Mouse (Mus musculus) kidney, adult 2 months (tissue): ENCODE measurements at regions not wholly inside any gene's neighbourhood (a gene's known extent, or its start where the extent isn't known, plus 50 kb on each side); places are given as distances from the start of the nearest gene placed in this dataset.

Source experiments
- DNase-seq: peaks from one replicate; pipeline ENCODE4 v3.0.0; 2021
- H3K27ac ChIP-seq: fragments of 200-500 bp; 2 replicates; pipeline ENCODE4 v1.5.1; 2012; ENCODE audit warnings: low read depth, low read length, control low read depth, inconsistent platforms; ENCODE audit not compliant: insufficient read depth
- H3K27me3 ChIP-seq: fragments of 200-500 bp; replicated peaks from 2 replicates; pipeline ENCODE4 v1.6.1; 2012; ENCODE audit warnings: mild to moderate bottlenecking, moderate library complexity, low read length, inconsistent platforms; ENCODE audit not compliant: control insufficient read depth, insufficient read depth
- H3K36me3 ChIP-seq: fragments of 200-500 bp; 2 replicates; pipeline ENCODE4 v1.6.1; 2012; ENCODE audit warnings: mild to moderate bottlenecking, moderate library complexity, low read length, inconsistent platforms; ENCODE audit not compliant: control insufficient read depth, insufficient read depth
- H3K4me1 ChIP-seq: fragments of 200-500 bp; 2 replicates; pipeline ENCODE4 v1.6.1; 2011; ENCODE audit warnings: low read length; ENCODE audit not compliant: control insufficient read depth, insufficient read depth
- H3K4me3 ChIP-seq: fragments of 200-500 bp; 2 replicates; pipeline ENCODE4 v1.5.1; 2011; ENCODE audit warnings: mild to moderate bottlenecking, low read depth, low read length, control low read depth; ENCODE audit not compliant: insufficient read depth
- CTCF ChIP-seq: fragments of 200-500 bp; conservative IDR thresholded peaks from 2 replicates; pipeline ENCODE4 v1.5.1; 2011; ENCODE audit warnings: low read depth, mild to moderate bottlenecking, control low read depth, low read length, moderate library complexity, mixed read lengths; ENCODE audit not compliant: insufficient read depth, insufficient read length
- POLR2A ChIP-seq: fragments of 200-500 bp; IDR thresholded peaks from one replicate; pipeline ENCODE4 v1.6.1; 2011; ENCODE audit warnings: low read depth, low read length, control low read depth
- WGBS: fragments of 180-500 bp; shearing (Covaris S2); methylation state at CpG from one replicate; pipeline ENCODE4 v1.1.7; 2018; 5-methylcytosine and 5-hydroxymethylcytosine counted together

DNA sequence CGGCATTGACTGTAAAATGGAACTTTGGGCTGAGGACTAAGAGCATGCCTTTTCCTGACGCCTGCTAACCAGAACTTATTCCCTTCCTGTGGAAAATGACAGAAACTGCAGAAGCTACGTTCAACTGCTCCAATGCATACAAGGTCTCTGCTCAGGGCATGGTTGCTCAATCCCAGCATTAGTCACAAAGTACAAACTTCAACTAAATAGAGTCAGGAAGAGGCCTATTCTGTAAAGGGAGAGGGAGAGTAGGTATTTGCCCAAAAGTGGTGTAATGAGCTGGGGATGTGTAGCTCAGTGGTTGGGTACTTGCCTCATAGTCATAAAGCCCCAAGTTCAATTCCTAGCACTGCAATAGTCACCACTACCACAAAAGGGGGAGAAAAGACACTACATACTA is 221.7 kb downstream of the Rybp start:
- no peak overlapping the region for H3K4me3 ChIP-seq
- H3K36me3 ChIP-seq = no peaks in the 10 kb centered on the region
- TF ChIP-seq CTCF (no peak), POLR2A (no peak)
- no peaks in the 10 kb centered on the region for H3K27me3 ChIP-seq
- WGBS = 89% methylated on average over 3 of the region's 3 CpGs
- DNase-seq = no peak
- H3K27ac ChIP-seq = no peak overlapping the region
- no peaks in the 10 kb centered on the region for H3K4me1 ChIP-seq

DNA sequence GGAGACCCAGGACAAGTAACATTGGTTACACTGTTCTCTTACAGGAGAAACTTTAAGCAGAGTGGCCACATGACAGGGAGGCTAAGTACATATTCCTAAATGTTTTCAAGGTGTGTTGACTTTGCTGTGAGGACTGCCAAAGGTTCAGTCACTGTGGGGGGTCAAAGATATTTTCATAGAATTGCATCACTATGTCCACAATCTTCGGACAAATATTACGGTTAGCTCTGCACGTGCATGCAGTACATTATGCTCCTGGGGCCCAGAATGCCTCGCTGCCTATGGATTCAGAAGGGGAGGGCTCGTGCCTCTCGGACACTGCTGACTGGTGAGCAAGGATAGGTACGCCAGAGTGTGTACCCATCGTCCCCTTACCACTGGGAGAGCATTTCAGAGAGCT is 224.3 kb downstream of the Rybp start:
- Histone ChIP-seq H3K4me1 (no peaks in the 10 kb centered on the region), H3K4me3 (no peak overlapping the region), H3K27me3 (no peaks in the 10 kb centered on the region), H3K27ac (no peak overlapping the region), H3K36me3 (no peaks in the 10 kb centered on the region)
- DNase-seq = no peak
- WGBS = 97% methylated on average over 8 of the region's 8 CpGs
- TF ChIP-seq CTCF = no peak
- no peak for TF ChIP-seq POLR2A

DNA sequence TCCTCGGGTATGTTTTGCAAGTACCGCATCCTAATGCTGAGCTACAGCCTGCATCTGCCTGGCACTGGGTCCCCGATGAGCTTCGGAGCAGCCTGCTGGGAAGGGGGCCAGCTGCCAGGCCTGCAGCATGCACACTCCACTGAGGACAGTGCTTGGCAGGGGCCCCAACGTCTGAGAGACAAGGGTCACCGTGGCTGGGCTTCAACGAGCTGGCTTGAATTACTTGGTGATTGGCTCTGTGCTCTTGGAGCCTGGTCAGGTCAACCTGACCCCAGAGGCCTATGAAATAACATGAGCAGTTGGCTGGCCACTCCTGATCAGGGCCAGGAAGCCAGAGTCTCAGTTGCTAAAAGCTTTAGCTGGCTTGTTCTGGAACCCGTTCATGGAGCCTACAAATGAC is 227.5 kb downstream of the Rybp start:
- no peak overlapping the region for H3K27ac ChIP-seq
- no peaks in the 10 kb centered on the region for H3K36me3 ChIP-seq
- WGBS = 26% methylated on average over 8 of the region's 8 CpGs
- TF ChIP-seq CTCF = no peak
- TF ChIP-seq POLR2A = no peak
- H3K4me3 ChIP-seq = no peak overlapping the region
- H3K27me3 ChIP-seq = no peaks in the 10 kb centered on the region
- no peaks in the 10 kb centered on the region for H3K4me1 ChIP-seq
- peak; percentile 92 for DNase-seq

GRCm38 (mm10) chr6:100055980-100056379 is 231.3 kb downstream of the Rybp start:
- no peak for DNase-seq
- H3K36me3 ChIP-seq = no peaks in the 10 kb centered on the region
- no peaks in the 10 kb centered on the region for H3K27me3 ChIP-seq
- 72% methylated on average over 5 of the region's 5 CpGs for WGBS
- no peaks in the 10 kb centered on the region for H3K4me1 ChIP-seq
- no peak overlapping the region for H3K4me3 ChIP-seq
- H3K27ac ChIP-seq = no peak overlapping the region
- TF ChIP-seq CTCF (no peak), POLR2A (no peak)

- Histone ChIP-seq H3K4me1 (no peaks in the 10 kb centered on the region), H3K27ac (no peak overlapping the region), H3K4me3 (no peak overlapping the region), H3K36me3 (no peaks in the 10 kb centered on the region), H3K27me3 (no peaks in the 10 kb centered on the region)
- 69% methylated on average over 8 of the region's 8 CpGs for WGBS
- TF ChIP-seq POLR2A (no peak), CTCF (no peak)
- peak; percentile 32 for DNase-seq
Observed at GRCm38 (mm10) chr6:100052955-100053795, 234.1 kb downstream of the Rybp start.

GRCm38 (mm10) chr6:100052406-100052805 is 234.9 kb downstream of the Rybp start:
- 93% methylated on average over 4 of the region's 4 CpGs for WGBS
- Histone ChIP-seq H3K27me3 (no peaks in the 10 kb centered on the region), H3K4me1 (no peaks in the 10 kb centered on the region), H3K27ac (no peak overlapping the region), H3K4me3 (no peak overlapping the region), H3K36me3 (no peaks in the 10 kb centered on the region)
- TF ChIP-seq POLR2A (no peak), CTCF (no peak)
- DNase-seq = no peak

DNA sequence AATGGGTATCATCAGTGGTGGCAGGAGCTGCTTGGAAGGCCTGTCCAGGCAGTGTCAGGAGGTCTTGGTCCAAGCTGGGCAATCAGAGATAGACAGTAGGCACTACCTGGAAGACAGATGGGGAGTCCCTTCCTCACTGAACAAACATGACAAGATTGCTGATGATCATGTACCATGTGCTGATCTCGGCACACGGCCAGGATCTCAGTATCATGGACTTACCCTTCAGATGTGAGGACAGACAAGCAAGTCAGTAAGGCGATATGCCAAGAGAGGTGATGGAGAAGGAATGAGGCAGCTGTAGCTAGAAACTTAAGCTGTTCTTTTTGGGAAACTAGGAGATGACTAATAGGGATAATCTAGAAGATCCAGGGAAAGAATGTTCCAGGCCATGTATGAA is 238.2 kb downstream of the Rybp start:
- H3K4me3 ChIP-seq = no peak overlapping the region
- no peak for DNase-seq
- no peak overlapping the region for H3K27ac ChIP-seq
- no peaks in the 10 kb centered on the region for H3K36me3 ChIP-seq
- H3K4me1 ChIP-seq = no peaks in the 10 kb centered on the region
- no peaks in the 10 kb centered on the region for H3K27me3 ChIP-seq
- 98% methylated on average over 3 of the region's 3 CpGs for WGBS
- TF ChIP-seq CTCF (no peak), POLR2A (no peak)
